Mouse (Mus musculus) monocyte, adult 2 months (primary cell): ENCODE measurements around the gene Tcte1.

Experiments
- DNase-seq, 2 experiments: peaks; one replicate each; pipeline ENCODE4 v3.0.0; 2022; ENCODE audit warnings: low spot score in 2 of 2, low read depth in 1 of 2

Gene Tcte1

DNA sequence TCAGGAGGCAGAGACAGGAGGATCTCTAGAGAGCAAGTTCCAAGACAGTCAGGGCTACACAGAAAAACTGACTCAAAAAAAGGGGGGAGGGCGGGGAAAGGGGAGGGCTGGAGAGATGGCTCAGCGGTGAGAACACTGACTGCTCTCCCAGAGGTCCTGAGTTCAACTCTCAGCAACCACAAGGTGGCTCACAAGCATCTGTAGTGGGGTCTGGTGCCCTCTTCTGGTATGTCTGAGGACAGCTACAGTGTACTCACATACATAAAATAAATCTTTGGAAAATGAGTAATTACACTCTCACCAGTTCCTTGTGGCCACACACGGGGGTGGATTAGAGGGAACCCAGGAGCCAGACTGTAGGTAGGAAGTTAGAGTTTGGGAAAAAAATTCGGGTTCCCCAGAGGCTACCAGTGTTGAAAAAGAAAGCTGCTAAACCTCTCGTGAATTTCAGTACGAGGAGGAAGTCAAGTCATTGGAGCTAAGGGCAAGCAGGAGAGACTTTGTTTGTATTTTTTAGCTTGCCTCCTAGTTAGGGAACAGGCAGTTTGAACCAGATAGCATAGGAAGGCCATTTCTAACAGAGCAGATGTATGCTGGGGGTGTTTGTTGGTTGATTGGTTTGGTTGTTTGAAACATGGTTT, 59.6 kb downstream of the Tcte1 start:
- DNase-seq: no peak

DNA sequence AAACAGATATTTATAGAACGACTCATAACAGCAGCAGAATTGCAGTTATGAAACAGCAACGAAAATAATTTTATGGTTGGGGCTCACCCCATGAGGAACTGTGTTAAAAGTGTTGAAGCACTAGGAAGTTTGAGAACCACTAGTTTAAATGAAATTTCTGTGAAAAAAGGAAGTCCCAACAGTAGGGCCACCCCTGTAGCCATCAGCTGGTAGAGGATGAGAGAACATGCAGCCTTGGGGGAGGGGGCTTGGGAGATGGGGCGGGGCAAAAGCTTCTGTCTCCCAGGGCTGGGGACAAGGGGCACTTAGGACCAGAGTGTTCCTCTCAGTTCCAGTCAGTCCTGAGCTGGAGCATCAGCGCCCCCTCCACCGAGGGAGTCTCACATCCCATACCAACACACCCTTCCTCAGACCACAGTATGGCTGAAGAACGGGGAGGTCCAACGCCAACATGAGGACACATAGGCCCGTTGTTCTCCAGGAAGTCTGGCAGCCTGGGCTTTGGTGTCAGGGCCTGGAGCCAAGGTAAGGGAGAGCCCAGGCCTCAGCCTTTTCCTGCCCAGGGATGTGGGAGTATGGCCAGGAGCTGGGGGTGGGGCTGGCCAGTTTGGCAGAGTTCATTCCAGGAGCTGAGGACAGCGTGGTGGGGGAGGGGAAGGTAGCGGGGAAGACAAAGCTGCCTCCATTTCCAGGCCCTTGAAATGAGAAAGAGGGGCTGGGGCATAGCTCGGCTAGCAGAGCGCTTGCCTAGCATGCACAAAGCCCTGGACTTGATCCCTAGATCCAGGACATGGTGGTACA, 61.1 kb downstream of the Tcte1 start:
- no peak for DNase-seq

DNA sequence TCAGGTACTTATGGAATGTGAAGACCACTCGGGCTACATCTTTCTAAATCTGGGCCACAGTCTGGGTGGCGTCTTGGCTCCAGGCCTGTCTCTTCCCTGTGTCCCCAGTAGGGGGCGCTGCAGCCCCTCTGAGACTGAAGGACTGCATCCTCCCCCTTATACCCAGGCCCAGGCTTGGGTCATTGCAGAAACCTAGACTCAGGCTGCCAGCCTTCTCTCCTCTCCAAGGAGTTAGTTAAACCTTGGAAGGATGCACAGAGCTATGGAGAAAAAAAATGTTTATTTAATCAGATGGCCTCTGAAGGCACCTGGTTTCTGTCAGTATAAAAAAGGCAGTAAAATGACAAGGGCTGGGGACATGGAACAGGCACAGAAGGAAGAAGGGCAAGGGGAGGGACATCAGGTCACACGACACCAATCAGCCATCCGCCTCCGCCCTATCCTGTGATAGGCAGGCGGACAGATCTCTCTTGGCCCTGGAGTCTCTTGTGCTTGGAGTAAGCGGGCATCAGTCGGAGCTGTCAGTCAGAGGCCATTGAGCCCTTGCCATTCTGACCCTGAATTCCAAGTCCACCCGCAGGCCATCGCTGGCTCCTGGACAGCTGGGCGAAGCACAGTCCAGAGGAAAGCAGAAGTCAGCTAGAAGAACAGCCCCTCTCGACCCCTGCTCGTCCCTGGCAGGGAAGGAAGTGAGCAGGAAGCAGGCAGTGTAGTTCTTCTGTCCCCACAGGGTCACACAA, 61.9 kb downstream of the Tcte1 start:
- DNase-seq: peak in 1 of 2 experiments; percentile 50

DNA sequence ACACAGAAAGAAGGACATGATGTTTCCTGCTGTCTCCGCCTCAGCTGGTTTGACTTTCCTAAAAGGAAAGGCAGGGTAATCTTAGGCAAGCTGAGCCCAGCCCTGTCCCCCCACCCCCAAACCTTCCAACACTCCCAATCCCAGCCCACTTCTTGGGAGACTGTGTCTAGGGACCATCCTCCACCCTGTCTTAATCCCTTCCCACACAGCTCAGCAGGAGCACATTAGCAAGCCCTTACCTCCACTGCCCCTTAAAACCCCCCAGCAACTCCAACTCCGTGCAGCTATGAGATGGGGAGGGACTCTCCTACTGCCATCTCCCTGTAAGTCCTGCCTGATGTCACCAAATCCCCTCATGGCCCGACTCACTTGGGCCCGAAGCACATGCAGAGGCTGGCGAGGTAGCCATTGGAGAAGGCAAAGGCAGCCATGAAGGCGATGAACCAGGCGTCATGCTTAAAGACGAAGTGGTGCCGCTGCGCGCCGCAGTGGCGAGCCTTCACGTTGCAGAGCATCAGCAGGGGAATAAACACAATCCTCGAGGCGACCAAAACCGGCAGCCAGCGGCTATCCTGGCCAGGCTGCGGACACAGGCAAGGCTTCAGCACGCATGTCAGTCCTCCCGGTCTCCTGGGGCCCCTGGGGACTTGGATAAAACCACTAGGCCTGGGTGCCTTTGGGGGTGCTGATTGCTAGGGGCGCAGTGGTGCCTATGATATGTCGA, 62.7 kb downstream of the Tcte1 start:
- DNase-seq: no peak

- DNase-seq: no peak
These were observed 63.2 kb downstream of the Tcte1 start for GRCm38 (mm10) chr17:45586449-45586837.

DNA sequence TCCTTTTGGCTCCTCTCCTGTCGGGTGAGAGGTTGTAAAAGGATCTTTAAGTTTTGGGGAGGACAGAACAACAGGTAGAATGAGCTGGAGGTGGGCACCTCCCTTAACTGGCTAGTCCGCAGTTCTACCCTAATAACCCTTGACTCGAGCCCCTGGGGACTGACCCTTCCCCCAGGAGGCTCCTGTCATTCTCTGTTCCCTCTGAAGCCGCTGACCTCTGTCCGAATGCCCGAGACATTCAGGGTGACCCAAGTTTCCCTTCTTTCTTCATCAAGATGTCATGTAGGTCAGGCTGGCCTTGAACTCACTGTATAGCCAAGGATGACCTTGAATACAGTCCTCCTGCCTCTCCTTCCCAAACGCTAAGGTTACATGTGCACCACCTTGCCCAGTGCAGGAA, 65.1 kb downstream of the Tcte1 start:
- DNase-seq: no peak

DNA sequence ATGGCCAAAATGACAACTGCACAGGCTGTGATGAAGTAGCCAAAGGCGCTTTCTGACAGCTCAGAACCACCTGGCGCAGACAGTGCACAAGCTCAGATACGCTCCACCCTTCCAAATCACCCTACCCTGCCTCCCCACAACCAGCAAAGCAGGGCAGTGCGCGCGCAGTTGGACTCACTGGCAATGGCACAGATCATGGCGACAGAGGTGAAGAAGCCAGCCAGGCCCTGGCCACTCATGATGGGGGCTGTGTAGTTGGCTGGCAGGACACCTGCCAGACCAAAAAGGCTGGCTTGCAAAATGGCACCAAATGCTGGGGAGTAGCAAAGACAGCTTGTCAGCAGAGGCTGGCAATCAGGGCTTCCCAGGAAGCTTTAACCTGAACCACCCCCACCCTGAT, 66.0 kb downstream of the Tcte1 start:
- no peak for DNase-seq

DNA sequence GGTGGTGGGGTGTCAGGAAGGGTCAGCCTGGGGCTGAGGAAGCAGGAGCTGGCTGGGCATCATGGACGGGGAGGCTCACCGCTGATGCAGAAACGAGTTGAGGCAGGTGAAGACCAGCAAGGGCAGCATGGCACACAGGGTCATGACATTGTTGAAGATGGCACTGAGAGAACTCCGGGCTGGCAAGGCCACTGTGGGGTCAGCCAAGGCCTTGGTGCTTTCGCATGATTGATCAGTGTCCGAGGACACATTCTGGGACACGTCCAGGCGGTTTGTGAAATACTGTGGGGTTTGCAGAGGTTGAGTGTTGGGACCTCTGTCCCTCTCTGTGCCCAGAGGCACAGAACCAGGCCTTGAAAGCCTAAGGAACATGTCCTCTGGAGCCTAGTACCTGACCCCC, 66.6 kb downstream of the Tcte1 start:
- no peak for DNase-seq

- no peak for DNase-seq
These were observed 67.2 kb downstream of the Tcte1 start for GRCm38 (mm10) chr17:45590410-45590809.

GRCm38 (mm10) chr17:45591701-45592605, 68.7 kb downstream of the Tcte1 start:
- DNase-seq: no peak
